9 mouse cellular contexts compared by ENCODE assay signal in the genomic region with DNA sequence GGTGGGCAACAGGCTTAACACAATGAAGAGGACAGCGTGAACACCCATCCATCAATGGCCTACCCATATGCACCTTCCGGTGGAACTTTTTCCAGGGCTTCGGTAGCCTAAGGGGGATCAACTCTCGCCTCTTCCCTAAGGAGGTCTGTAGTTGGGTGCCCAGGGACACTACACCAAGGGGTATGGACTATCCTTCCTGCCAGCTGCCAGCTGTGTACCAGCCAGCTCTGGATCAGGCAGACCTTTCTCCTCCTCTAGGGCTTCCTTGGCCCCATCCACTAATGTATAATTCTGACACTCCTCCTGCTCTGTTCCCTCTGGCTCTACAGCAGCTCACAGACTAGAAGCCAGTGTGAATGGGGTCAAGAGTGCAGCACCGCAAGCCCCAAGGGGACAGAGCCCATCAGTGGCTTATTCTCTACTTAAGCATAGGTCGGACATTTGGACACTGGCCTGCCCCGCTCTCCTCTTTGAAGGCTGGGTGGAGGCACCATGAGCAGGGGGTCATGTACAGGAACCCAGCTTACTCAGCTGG. TPM values are rescaled to one million over a fixed set of nuclear protein-coding genes. Genes with fewer than 3 reads are reported as not detected.
A peak's percentile ranks its signal among the peaks of the same experiment; 100 is the strongest.
DNase-seq lines count a peak whose midpoint lies in the region; ATAC-seq lines count a peak whose summit lies in the region.
"Had no signal": no experiment of that assay in that cellular context is flagged by ENCODE, and none has a peak within 500 bp of the region (broad histone marks: within the 10 kb centered on the region; RNA-seq: fewer than 3 reads in every experiment).

No protein-coding gene starts in this region.

- H3K9me3 ChIP-seq in forebrain, embryonic 11.5 days (ENCODE audit: control insufficient read depth, low read length): no peaks in the 10 kb centered on the region
- no peaks in the 10 kb centered on the region for H3K9me3 ChIP-seq in forebrain, embryonic 16.5 days (ENCODE audit: control insufficient read depth, low read length)
- H3K9me3 ChIP-seq in heart, embryonic 13.5 days: no peaks in the 10 kb centered on the region
- H3K9me3 ChIP-seq in liver, embryonic 15.5 days (replicated peaks): no peaks in the 10 kb centered on the region

- ATAC-seq in forebrain, embryonic 11.5 days (replicated peaks; ENCODE audit: low FRiP score): no peak
- ATAC-seq in forebrain, embryonic 16.5 days: no peak
- ATAC-seq in heart, embryonic 13.5 days (ENCODE audit: extremely low read depth, insufficient number of reproducible peaks, low FRiP score, low TSS enrichment): no peak
- no peak for ATAC-seq in liver, embryonic 15.5 days (ENCODE audit: insufficient read depth)
- ATAC-seq in monocyte, adult 5-6 weeks (replicated peaks; ENCODE audit: insufficient number of reproducible peaks, low FRiP score, low TSS enrichment, poor library complexity, severe bottlenecking): no peak
- no peak for ATAC-seq in megakaryocyte progenitor cell, adult 5-6 weeks (replicated peaks; ENCODE audit: poor library complexity)
- ATAC-seq in erythroid progenitor cell, adult 5-6 weeks (replicated peaks; ENCODE audit: low FRiP score, poor library complexity, severe bottlenecking): no peak

- peaks cover 13% of the 10 kb centered on the region; the same call in 1 of the 2 replicates for H3K4me1 ChIP-seq in forebrain, embryonic 11.5 days (replicated peaks; ENCODE audit: control insufficient read depth, insufficient read depth, low read length)
- peaks cover 11% of the 10 kb centered on the region for H3K4me1 ChIP-seq in forebrain, embryonic 16.5 days (replicated peaks; ENCODE audit: control insufficient read depth, insufficient read depth, low read length)
- peaks cover 88% of the 10 kb centered on the region for H3K4me1 ChIP-seq in heart, embryonic 13.5 days
- peaks cover 89% of the 10 kb centered on the region for H3K4me1 ChIP-seq in liver, embryonic 15.5 days (replicated peaks)

- WGBS in forebrain, embryonic 11.5 days: 77% methylated on average over 7 of the region's 7 CpGs
- WGBS in forebrain, embryonic 16.5 days: 90% methylated on average over 7 of the region's 7 CpGs
- 48% methylated on average over 7 of the region's 7 CpGs for WGBS in heart, embryonic 13.5 days
- 29% methylated on average over 7 of the region's 7 CpGs for WGBS in liver, embryonic 15.5 days (ENCODE audit: insufficient replicate concordance)

- H3K27me3 ChIP-seq in forebrain, embryonic 11.5 days (ENCODE audit: control insufficient read depth, insufficient read depth, low read length): no peaks in the 10 kb centered on the region
- H3K27me3 ChIP-seq in forebrain, embryonic 16.5 days (replicated peaks; ENCODE audit: control insufficient read depth, insufficient read depth, low read length): no peaks in the 10 kb centered on the region
- no peaks in the 10 kb centered on the region for H3K27me3 ChIP-seq in heart, embryonic 13.5 days (replicated peaks)
- H3K27me3 ChIP-seq in liver, embryonic 15.5 days: no peaks in the 10 kb centered on the region

- no peaks in the 10 kb centered on the region for H3K36me3 ChIP-seq in forebrain, embryonic 11.5 days (ENCODE audit: control insufficient read depth, insufficient read depth, low read length)
- no peaks in the 10 kb centered on the region for H3K36me3 ChIP-seq in forebrain, embryonic 16.5 days (ENCODE audit: control insufficient read depth, insufficient read depth)
- peaks cover 26% of the 10 kb centered on the region for H3K36me3 ChIP-seq in heart, embryonic 13.5 days
- peaks cover 24% of the 10 kb centered on the region for H3K36me3 ChIP-seq in liver, embryonic 15.5 days (replicated peaks)

- H3K4me2 ChIP-seq in forebrain, embryonic 11.5 days (ENCODE audit: low read depth, low read length, severe bottlenecking): peak overlapping the region; percentile 26; the same call in 1 of the 2 replicates
- H3K4me2 ChIP-seq in forebrain, embryonic 16.5 days (ENCODE audit: low read length): no peak overlapping the region; the same call in 1 of the 2 replicates
- peak overlapping the region; percentile 79 for H3K4me2 ChIP-seq in heart, embryonic 13.5 days
- H3K4me2 ChIP-seq in liver, embryonic 15.5 days: peak overlapping the region; percentile 65

- H3K9ac ChIP-seq in forebrain, embryonic 11.5 days (ENCODE audit: low read length): no peak overlapping the region; the same call in 1 of the 2 replicates
- no peak overlapping the region for H3K9ac ChIP-seq in forebrain, embryonic 16.5 days (replicated peaks; ENCODE audit: low read depth, low read length)
- peak overlapping the region; percentile 83 for H3K9ac ChIP-seq in heart, embryonic 13.5 days
- H3K9ac ChIP-seq in liver, embryonic 15.5 days: peak overlapping the region; percentile 31

- H3K4me3 ChIP-seq in forebrain, embryonic 11.5 days (ENCODE audit: low read depth, low read length): peak overlapping the region; percentile 14
- H3K4me3 ChIP-seq in forebrain, embryonic 16.5 days (replicated peaks; ENCODE audit: low read length): no peak overlapping the region
- peak overlapping the region; percentile 59 for H3K4me3 ChIP-seq in heart, embryonic 13.5 days
- H3K4me3 ChIP-seq in liver, embryonic 15.5 days (replicated peaks): peak overlapping the region; percentile 45

- H3K27ac ChIP-seq in forebrain, embryonic 11.5 days (ENCODE audit: low read depth, low read length): peak overlapping the region; percentile 42
- no peak overlapping the region for H3K27ac ChIP-seq in forebrain, embryonic 16.5 days (ENCODE audit: low read length)
- peak overlapping the region; percentile 96 for H3K27ac ChIP-seq in heart, embryonic 13.5 days (replicated peaks)
- peak overlapping the region; percentile 77 for H3K27ac ChIP-seq in liver, embryonic 15.5 days (replicated peaks)

- no peak for DNase-seq in forebrain, embryonic 11.5 days (ENCODE audit: low spot score)
- peak; percentile 71 for DNase-seq in 3T3-L1 (ENCODE audit: low read depth, low spot score)
- DNase-seq: cerebellum, postnatal 25 days had no signal

RNA-seq across cellular contexts. Expression of gene Emilin1, which starts 1.0 kb away (rescaled TPM):
- polyA plus RNA-seq in forebrain, embryonic 11.5 days (2014; fragmentation: Nextera tagmentation; extraction: Ambion mirVana): 44.6 and 44.7 TPM in 2 replicates
- 13.5 and 20.5 TPM in 2 replicates for polyA plus RNA-seq in forebrain, embryonic 16.5 days (2015; fragmentation: Nextera tagmentation; extraction: Ambion mirVana)
- polyA plus RNA-seq in heart, embryonic 13.5 days (2015; fragmentation: Nextera tagmentation; extraction: Ambion mirVana): 166 and 168 TPM in 2 replicates
- polyA plus RNA-seq in liver, embryonic 15.5 days (2015; fragmentation: Nextera tagmentation; extraction: Ambion mirVana): 37.6 and 46.8 TPM in 2 replicates
- 15.1 to 25.3 TPM (median 22.0 TPM) in 3 replicates for total RNA-seq in monocyte, adult 5-6 weeks (2017)
- total RNA-seq in megakaryocyte progenitor cell, adult 5-6 weeks (2015): 49.7 and 64.5 TPM in 2 replicates
- 98.6 and 99.3 TPM in 2 replicates for total RNA-seq in megakaryocyte progenitor cell, adult 5-6 weeks (2017)
- 9.6 and 11.5 TPM in 2 replicates for total RNA-seq in erythroid progenitor cell, adult 5-6 weeks (2015; ENCODE audit: low replicate concordance)
- 5.6 and 11.6 TPM in 2 replicates for total RNA-seq in erythroid progenitor cell, adult 5-6 weeks (2017; ENCODE audit: low replicate concordance)

RNA-seq across cellular contexts. Expression of gene Ost4, which starts 6.6 kb away (rescaled TPM):
- polyA plus RNA-seq in forebrain, embryonic 11.5 days (2014; fragmentation: Nextera tagmentation; extraction: Ambion mirVana): 339 and 356 TPM in 2 replicates
- 216 and 217 TPM in 2 replicates for polyA plus RNA-seq in forebrain, embryonic 16.5 days (2015; fragmentation: Nextera tagmentation; extraction: Ambion mirVana)
- polyA plus RNA-seq in heart, embryonic 13.5 days (2015; fragmentation: Nextera tagmentation; extraction: Ambion mirVana): 421 and 441 TPM in 2 replicates
- polyA plus RNA-seq in liver, embryonic 15.5 days (2015; fragmentation: Nextera tagmentation; extraction: Ambion mirVana): 312 and 329 TPM in 2 replicates
- 129 to 177 TPM (median 134 TPM) in 3 replicates for total RNA-seq in monocyte, adult 5-6 weeks (2017)
- 439 and 494 TPM in 2 replicates for total RNA-seq in megakaryocyte progenitor cell, adult 5-6 weeks (2015)
- 259 and 297 TPM in 2 replicates for total RNA-seq in megakaryocyte progenitor cell, adult 5-6 weeks (2017)
- 256 and 260 TPM in 2 replicates for total RNA-seq in erythroid progenitor cell, adult 5-6 weeks (2015; ENCODE audit: low replicate concordance)
- 78.4 and 188 TPM in 2 replicates for total RNA-seq in erythroid progenitor cell, adult 5-6 weeks (2017; ENCODE audit: low replicate concordance)

RNA-seq across cellular contexts. Expression of gene Khk, which starts 7.1 kb away (rescaled TPM):
- 6.9 and 7.1 TPM in 2 replicates for polyA plus RNA-seq in forebrain, embryonic 11.5 days (2014; fragmentation: Nextera tagmentation; extraction: Ambion mirVana)
- polyA plus RNA-seq in forebrain, embryonic 16.5 days (2015; fragmentation: Nextera tagmentation; extraction: Ambion mirVana): 6.3 and 7.7 TPM in 2 replicates
- 10.2 and 11.7 TPM in 2 replicates for polyA plus RNA-seq in heart, embryonic 13.5 days (2015; fragmentation: Nextera tagmentation; extraction: Ambion mirVana)
- 33.1 and 35.9 TPM in 2 replicates for polyA plus RNA-seq in liver, embryonic 15.5 days (2015; fragmentation: Nextera tagmentation; extraction: Ambion mirVana)
- 26.4 to 32.2 TPM (median 29.8 TPM) in 3 replicates for total RNA-seq in monocyte, adult 5-6 weeks (2017)
- total RNA-seq in megakaryocyte progenitor cell, adult 5-6 weeks (2015): 74.3 and 88.2 TPM in 2 replicates
- total RNA-seq in megakaryocyte progenitor cell, adult 5-6 weeks (2017): 62.2 and 82.9 TPM in 2 replicates
- 2.5 and 10.8 TPM in 2 replicates for total RNA-seq in erythroid progenitor cell, adult 5-6 weeks (2015; ENCODE audit: low replicate concordance)
- total RNA-seq in erythroid progenitor cell, adult 5-6 weeks (2017; ENCODE audit: low replicate concordance): 4.4 and 8.9 TPM in 2 replicates

RNA-seq across cellular contexts. Expression of gene Agbl5, which starts 25.7 kb away (rescaled TPM):
- polyA plus RNA-seq in forebrain, embryonic 11.5 days (2014; fragmentation: Nextera tagmentation; extraction: Ambion mirVana): 34.5 and 37.3 TPM in 2 replicates
- 22.7 and 23.3 TPM in 2 replicates for polyA plus RNA-seq in forebrain, embryonic 16.5 days (2015; fragmentation: Nextera tagmentation; extraction: Ambion mirVana)
- 9.9 and 11.5 TPM in 2 replicates for polyA plus RNA-seq in heart, embryonic 13.5 days (2015; fragmentation: Nextera tagmentation; extraction: Ambion mirVana)
- polyA plus RNA-seq in liver, embryonic 15.5 days (2015; fragmentation: Nextera tagmentation; extraction: Ambion mirVana): 4.8 and 5.7 TPM in 2 replicates
- total RNA-seq in monocyte, adult 5-6 weeks (2017): 3.8 to 7.1 TPM (median 4.3 TPM) in 3 replicates
- total RNA-seq in megakaryocyte progenitor cell, adult 5-6 weeks (2015): 12.4 and 13.8 TPM in 2 replicates
- 7.7 and 8.4 TPM in 2 replicates for total RNA-seq in megakaryocyte progenitor cell, adult 5-6 weeks (2017)
- 3.4 and 3.6 TPM in 2 replicates for total RNA-seq in erythroid progenitor cell, adult 5-6 weeks (2015; ENCODE audit: low replicate concordance)
- 1.1 and 7.1 TPM in 2 replicates for total RNA-seq in erythroid progenitor cell, adult 5-6 weeks (2017; ENCODE audit: low replicate concordance)

RNA-seq across cellular contexts. Expression of gene Cgref1, which starts 31.2 kb away (rescaled TPM):
- polyA plus RNA-seq in forebrain, embryonic 11.5 days (2014; fragmentation: Nextera tagmentation; extraction: Ambion mirVana): 6.4 and 6.8 TPM in 2 replicates
- polyA plus RNA-seq in forebrain, embryonic 16.5 days (2015; fragmentation: Nextera tagmentation; extraction: Ambion mirVana): 15.8 and 29.0 TPM in 2 replicates
- polyA plus RNA-seq in heart, embryonic 13.5 days (2015; fragmentation: Nextera tagmentation; extraction: Ambion mirVana): 3.9 and 4.7 TPM in 2 replicates
- 4.0 and 4.5 TPM in 2 replicates for polyA plus RNA-seq in liver, embryonic 15.5 days (2015; fragmentation: Nextera tagmentation; extraction: Ambion mirVana)
- not detected in 3 replicates for total RNA-seq in monocyte, adult 5-6 weeks (2017)
- not detected in 2 replicates for total RNA-seq in megakaryocyte progenitor cell, adult 5-6 weeks (2015)
- total RNA-seq in megakaryocyte progenitor cell, adult 5-6 weeks (2017): 1.7 TPM in 1 of 2 replicates, not detected in the other
- total RNA-seq in erythroid progenitor cell, adult 5-6 weeks (2015; ENCODE audit: low replicate concordance): not detected in 2 replicates
- total RNA-seq in erythroid progenitor cell, adult 5-6 weeks (2017; ENCODE audit: low replicate concordance): not detected in 2 replicates

Comparison
In these comparisons a context has a peak if more than half of its experiments do, and no peak if none do; other contexts are left out.
1. H3K9ac ChIP-seq: peak in heart, embryonic 13.5 days (single experiment) and liver, embryonic 15.5 days (single experiment); none in forebrain, embryonic 11.5 days (single experiment) and forebrain, embryonic 16.5 days (single experiment).